Mouse (Mus musculus) testis, postnatal 14 days (tissue): ENCODE measurements around the gene Gpr108.

Experiments used
- DNase-seq: peaks from one replicate; pipeline ENCODE4 v3.0.0; 2021; ENCODE audit warnings: low spot score

The Gpr108 gene

GRCm38 (mm10) chr17:57209330-57209729, 38.9 kb downstream of the Gpr108 start:
- DNase-seq, result no peak

DNA sequence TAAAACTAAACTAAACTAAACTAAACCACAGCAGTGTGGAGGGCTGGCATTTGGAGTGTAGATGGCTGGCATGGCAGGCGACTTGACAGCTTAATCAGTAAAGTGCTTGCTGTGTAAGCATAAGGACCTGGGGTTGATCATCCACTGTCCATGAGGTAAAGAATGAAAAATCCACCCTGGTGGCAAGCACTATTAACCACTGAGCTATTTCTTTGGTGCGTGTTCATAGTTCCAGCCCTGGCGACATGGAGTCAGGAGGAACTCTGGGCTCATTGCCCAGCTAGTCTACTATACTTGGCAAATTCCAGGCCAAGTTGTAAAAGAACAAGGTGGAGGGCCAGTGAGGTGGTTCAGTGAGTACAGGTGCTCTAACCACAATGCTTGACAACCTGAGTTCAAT, 40.3 kb downstream of the Gpr108 start:
- no peak for DNase-seq

- DNase-seq, result no peak
These were observed 46.2 kb downstream of the Gpr108 start for GRCm38 (mm10) chr17:57201841-57202724.

GRCm38 (mm10) chr17:57198252-57198651, 50.0 kb downstream of the Gpr108 start:
- no peak for DNase-seq

DNA sequence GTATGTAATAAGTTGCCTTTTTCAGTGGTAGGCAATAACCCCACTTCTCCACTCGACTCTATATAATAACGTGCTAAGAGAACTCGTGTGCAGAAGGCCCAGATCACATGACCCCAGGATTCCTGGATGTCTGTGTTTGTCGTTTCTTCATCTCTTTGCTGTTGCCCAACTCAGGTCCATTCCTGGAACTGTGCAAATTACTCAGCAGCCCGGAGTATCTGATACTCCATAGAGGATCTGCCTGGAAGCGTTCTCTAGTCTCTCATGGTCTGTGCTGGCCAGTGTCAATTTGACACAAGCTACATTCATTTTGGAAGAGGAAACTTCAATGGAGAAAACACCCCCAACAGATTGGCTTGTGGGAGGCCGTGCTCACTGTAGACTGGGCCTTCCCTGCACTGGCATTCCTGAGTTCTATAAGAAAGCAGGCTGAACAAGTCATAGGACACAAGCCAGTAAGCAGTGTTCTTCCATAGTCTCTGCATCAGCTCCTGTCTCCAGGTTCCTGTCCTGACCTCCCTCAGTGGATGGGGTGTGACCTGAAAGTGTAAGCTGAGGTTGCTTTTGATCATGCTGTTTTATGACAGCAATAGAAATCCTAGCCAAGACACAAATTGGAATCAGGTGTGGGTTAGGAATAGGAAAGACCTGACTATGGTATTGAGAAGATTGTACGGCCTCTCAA, 52.8 kb downstream of the Gpr108 start:
- no peak for DNase-seq

DNA sequence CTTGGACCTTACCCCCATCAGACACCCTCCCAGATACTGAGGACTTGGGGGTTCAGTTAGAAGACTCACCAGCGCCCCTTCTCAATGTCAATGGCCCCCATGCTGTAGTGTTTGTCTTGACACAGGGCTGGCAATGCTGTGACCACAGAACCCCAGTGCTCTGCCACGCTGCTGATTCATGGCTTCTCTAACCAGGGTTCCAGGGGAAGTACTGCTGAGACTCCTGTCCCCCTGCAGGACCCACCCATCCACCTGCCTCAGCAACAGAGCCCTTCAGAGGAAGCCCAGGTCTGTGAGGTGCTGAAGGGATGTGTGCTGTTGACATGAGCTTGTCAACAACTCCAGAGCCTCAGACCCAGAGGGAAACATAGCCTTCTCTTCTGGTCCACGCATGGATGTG, 53.5 kb downstream of the Gpr108 start:
- DNase-seq, result no peak

- no peak for DNase-seq
These were observed 54.2 kb downstream of the Gpr108 start, which contains the start of gene Tnfsf14 for GRCm38 (mm10) chr17:57194041-57194507. Gene Tnfsf14, minus strand, starts transcription at chr17:57194177.

DNA sequence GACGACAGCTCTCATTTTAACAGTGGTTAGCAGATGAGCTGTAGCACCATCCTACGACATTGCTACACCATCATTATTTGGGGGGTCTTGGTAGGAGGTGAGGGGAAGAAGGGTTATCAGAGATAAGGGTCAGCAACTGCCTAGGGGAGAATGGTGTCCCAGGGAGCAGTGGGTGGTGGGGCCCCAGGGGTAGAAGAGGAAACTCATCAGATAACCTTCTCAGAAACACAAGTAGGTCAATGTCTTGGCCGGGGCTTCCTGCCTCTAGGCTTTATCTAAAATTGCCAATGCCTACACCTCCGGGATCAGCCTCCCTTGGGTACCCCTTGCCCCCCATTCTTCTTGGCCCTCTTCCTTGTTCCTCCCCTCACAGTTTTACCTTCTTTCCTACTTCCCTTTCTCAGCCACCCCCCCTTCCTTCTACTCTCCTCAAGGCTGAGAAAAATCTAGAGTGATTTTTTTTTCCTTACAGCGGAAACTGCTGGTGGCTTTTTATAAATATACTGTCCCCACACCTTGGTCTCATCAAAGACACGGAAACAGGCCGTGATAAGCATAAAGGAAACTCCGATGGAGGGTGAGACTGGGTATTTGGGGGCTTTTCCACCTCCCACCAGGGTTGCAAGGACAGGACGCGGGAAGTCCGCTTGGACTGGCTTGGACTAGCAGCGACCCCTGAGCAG, 59.6 kb downstream of the Gpr108 start:
- DNase-seq, result no peak

DNA sequence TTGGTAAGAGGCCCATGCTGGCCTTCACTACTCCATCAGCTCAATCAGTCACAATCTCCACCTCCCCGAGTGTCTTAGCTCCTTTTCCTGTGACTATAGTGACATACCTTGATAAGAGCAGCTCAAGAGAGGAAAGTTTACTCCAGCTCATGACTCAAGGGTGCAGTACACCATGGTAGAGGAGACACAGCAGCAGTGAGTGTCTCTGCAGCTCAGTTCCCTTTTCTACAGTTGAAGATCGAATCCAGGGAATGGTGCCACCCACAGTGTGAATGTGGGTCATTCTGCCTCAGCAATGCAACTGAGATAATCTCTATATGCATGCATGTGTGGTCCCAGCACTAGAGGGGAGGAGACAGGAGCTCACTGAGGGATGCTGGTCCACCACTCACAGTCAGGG, 62.6 kb downstream of the Gpr108 start:
- no peak for DNase-seq
